Mouse (Mus musculus): ENCODE results near the gene Ccdc15. TPM values are rescaled to one million over a fixed set of nuclear protein-coding genes. Genes with fewer than 3 reads are reported as not detected.
A peak's percentile ranks its signal among the peaks of the same experiment; 100 is the strongest.

The Ccdc15 gene
- polyA plus RNA-seq, 1 experiment from 2014 or later: 7.4 TPM

DNA sequence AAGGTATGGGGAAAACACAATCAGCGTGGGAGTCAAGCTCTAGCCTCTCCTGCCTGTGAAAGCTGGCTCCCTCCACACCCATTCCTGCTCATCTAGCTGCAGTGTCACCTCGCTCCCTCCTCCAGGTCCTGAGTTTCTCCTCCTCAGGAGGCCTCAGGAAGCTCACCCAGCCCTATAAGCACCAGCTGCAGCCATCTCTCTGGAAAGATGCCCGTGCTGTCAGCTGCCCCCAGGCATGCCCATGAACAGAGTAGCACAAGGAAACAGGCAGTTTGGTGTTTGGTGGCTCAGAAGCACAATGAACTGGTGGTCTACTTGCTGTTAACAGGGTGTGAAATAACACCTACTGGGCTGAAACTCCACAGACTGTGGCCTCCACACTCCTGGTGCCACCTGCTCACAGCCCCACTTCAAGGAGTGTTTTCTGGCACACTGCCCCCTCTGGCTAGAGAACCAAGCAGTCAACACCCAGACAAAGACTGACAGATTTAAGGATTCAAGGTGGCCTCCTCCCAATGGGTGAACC is 99.8 kb downstream of the Ccdc15 start:
- Histone ChIP-seq H3K4me1 (replicated peaks) (0 out of 2 replicates have a peak, but pooled peaks cover 6% of the 10 kb centered on the region), H3K9ac (no peak overlapping the region), H3K36me3 (no peaks in the 10 kb centered on the region), H3K4me2 (no peak overlapping the region), H3K9me3 (no peaks in the 10 kb centered on the region), H3K27ac (replicated peaks) (no peak overlapping the region), H3K27me3 (0 out of 2 replicates have a peak, but pooled peaks cover 2% of the 10 kb centered on the region), H3K4me3 (no peak overlapping the region)
- ATAC-seq (ENCODE audit: low FRiP score, low read depth): peak; percentile 61
- WGBS: 66% methylated on average over 3 of the region's 3 CpGs

DNA sequence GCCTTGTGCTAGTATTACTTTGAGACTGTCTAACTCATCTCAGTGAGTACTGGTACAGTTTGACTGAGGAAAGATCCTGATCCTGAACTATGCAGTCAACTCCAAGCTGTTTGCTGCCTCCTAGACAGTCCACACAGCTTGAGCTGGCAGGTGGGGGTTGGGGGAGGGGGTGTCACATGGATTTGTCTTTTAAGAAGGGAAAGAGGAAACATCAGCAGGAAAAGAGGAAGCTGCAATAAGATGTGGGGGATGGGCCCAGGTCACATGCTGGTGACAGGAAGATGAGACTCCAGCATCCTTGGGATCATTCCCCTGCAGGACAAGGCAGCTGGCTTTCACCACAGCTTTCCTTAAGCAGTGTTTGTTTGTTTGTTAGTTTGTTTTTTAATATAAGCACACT is 100.8 kb downstream of the Ccdc15 start:
- H3K4me1 ChIP-seq (replicated peaks): 0 out of 2 replicates have a peak, but pooled peaks cover 6% of the 10 kb centered on the region
- no peak overlapping the region for H3K4me3 ChIP-seq
- no peak overlapping the region for H3K27ac ChIP-seq (replicated peaks)
- no peak overlapping the region for H3K4me2 ChIP-seq
- no peaks in the 10 kb centered on the region for H3K36me3 ChIP-seq
- ATAC-seq (ENCODE audit: low FRiP score, low read depth): no peak
- no peaks in the 10 kb centered on the region for H3K27me3 ChIP-seq
- H3K9me3 ChIP-seq: no peaks in the 10 kb centered on the region
- H3K9ac ChIP-seq: no peak overlapping the region

DNA sequence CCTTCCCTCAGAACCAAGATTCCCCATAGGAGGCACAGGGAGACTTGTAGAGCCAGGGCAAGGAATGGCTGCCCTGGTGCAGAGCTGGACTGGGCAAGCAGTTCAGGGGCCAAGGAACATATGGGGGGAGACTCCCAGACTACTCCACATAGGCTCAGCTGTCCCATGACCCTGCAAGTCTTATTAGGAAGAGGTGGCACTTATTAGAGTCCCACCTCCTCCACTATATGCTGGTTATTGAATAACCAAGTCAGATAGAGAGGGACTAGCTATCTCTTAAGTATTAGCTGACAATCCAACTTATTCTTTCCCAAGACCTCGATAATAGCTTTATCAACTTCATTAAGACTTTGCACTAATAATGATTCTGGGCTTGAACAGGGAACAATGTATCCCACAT is 102.4 kb downstream of the Ccdc15 start:
- Histone ChIP-seq H3K27me3 (no peaks in the 10 kb centered on the region), H3K9ac (no peak overlapping the region), H3K4me3 (no peak overlapping the region), H3K4me2 (no peak overlapping the region), H3K27ac (replicated peaks) (no peak overlapping the region), H3K36me3 (no peaks in the 10 kb centered on the region), H3K4me1 (replicated peaks) (0 out of 2 replicates have a peak, but pooled peaks cover 6% of the 10 kb centered on the region), H3K9me3 (no peaks in the 10 kb centered on the region)
- ATAC-seq (ENCODE audit: low FRiP score, low read depth): no peak
- 97% methylated on average over 1 of the region's 1 CpGs for WGBS

DNA sequence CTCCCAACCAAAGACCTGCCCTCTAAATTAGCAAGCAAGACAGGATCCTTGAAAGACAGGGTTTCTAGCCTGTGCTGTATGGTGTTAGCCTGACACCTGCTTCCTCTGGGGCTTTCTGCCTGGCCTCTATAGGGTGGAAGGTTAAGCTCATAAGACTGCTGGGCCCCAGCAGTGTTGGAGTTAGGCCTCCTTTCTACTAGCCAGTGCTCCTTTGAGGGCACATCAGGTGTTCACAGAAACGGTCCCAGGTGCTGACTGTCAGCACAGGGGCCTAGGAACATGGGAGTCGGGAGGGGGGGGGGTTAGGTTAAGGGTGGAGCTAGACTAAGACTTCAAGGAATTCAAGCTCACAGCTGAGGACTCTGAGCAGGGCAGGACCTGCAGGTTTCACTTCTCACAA is 102.8 kb downstream of the Ccdc15 start:
- 79% methylated on average over 2 of the region's 2 CpGs for WGBS
- no peaks in the 10 kb centered on the region for H3K9me3 ChIP-seq
- H3K27me3 ChIP-seq: no peaks in the 10 kb centered on the region
- no peak overlapping the region for H3K4me2 ChIP-seq
- no peak overlapping the region for H3K4me3 ChIP-seq
- H3K9ac ChIP-seq: no peak overlapping the region
- H3K36me3 ChIP-seq: no peaks in the 10 kb centered on the region
- 0 out of 2 replicates have a peak, but pooled peaks cover 6% of the 10 kb centered on the region for H3K4me1 ChIP-seq (replicated peaks)
- ATAC-seq (ENCODE audit: low FRiP score, low read depth): no peak
- no peak overlapping the region for H3K27ac ChIP-seq (replicated peaks)

DNA sequence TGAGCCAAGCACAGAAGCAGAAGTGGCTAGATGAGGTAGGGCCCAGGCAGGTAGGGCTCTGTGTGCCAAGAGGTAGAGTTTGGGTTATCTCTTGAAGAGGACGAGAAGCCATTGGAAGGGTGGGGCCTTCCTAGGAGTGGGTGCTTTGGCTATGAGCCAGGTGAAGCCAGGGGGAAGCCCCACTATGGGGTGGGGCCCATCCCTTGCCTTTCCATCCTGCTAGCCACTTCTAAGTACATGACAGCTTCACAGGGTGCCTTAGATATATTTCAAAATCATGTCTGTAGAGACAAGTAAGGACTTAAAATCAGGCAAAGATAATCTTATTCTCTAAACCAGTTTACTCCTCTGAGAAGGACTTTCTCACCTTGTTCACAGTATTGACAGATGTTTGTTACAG is 103.6 kb downstream of the Ccdc15 start:
- Histone ChIP-seq H3K4me3 (no peak overlapping the region), H3K9ac (no peak overlapping the region)

DNA sequence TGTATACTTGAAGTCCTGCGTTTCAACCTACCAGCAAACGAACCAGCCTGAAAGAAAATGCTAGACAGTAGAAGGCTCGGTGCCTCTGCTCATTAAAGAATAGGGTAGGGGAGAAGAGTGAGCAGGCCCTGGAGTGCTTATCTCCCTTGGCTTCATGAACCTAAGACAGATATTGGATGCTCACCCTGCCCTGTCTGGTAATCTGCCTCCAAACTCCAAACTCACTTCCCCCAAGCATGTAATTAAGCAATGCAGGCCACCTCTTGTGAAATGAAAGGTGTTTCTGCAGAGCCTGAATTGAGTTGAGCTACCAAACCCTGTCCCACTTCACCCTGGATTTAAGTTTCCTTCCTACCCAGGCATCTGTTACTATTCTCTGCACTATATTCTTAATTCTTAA is 105.5 kb downstream of the Ccdc15 start:
- Histone ChIP-seq H3K27ac (replicated peaks) (no peak overlapping the region), H3K36me3 (no peaks in the 10 kb centered on the region), H3K9me3 (no peaks in the 10 kb centered on the region), H3K4me3 (no peak overlapping the region), H3K9ac (no peak overlapping the region), H3K27me3 (no peaks in the 10 kb centered on the region), H3K4me2 (no peak overlapping the region), H3K4me1 (replicated peaks) (no peaks in the 10 kb centered on the region)
- no peak for ATAC-seq (ENCODE audit: low FRiP score, low read depth)
- 86% methylated on average over 3 of the region's 3 CpGs for WGBS

More for the DNA sequence above, 103.6 kb downstream of the Ccdc15 start:
- ATAC-seq (ENCODE audit: low FRiP score, low read depth): no peak
- Histone ChIP-seq H3K36me3 (no peaks in the 10 kb centered on the region), H3K27ac (replicated peaks) (no peak overlapping the region), H3K4me2 (no peak overlapping the region), H3K4me1 (replicated peaks) (0 out of 2 replicates have a peak, but pooled peaks cover 6% of the 10 kb centered on the region), H3K9me3 (no peaks in the 10 kb centered on the region), H3K27me3 (no peaks in the 10 kb centered on the region)
- 86% methylated on average over 1 of the region's 1 CpGs for WGBS

DNA sequence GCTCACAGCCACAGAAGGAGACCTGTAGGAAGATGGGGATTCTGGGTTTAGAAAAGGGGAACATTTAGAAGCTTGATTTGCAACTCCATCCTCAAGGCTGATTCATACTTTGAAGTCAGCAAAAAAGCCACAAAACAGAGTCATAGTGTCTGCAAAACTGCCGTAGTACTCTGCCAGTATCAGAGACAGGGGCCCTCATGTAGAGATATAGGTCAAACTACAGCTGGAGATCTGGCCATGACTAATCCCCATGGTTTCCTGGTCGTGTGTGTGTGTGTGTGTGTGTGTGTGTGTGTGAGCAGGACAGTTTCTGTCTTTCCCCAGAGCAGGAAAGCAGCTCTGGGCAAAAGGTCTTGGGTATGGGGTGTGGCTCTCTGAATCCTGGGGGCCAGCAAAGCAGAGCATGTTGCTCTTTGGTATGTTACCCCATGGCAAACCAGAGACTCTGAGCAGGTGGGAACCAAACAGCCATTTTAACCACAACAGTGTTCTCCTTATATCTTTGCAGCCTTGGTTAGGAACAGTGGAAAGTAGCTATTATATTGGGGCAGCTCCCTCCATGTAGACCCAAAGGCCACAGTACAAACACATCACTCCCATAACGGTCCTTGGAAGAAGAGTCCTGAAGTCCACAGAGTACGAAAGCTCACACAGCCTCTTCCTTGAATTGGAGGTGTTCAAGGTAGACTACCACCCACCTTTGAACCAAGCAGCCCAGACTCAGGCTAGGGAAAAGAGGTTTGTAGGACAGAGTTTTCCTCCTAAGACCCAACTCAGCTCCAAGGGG is 112.1 kb downstream of the Ccdc15 start:
- WGBS: 73% methylated on average over 4 of the region's 4 CpGs
- no peaks in the 10 kb centered on the region for H3K4me1 ChIP-seq (replicated peaks)

DNA sequence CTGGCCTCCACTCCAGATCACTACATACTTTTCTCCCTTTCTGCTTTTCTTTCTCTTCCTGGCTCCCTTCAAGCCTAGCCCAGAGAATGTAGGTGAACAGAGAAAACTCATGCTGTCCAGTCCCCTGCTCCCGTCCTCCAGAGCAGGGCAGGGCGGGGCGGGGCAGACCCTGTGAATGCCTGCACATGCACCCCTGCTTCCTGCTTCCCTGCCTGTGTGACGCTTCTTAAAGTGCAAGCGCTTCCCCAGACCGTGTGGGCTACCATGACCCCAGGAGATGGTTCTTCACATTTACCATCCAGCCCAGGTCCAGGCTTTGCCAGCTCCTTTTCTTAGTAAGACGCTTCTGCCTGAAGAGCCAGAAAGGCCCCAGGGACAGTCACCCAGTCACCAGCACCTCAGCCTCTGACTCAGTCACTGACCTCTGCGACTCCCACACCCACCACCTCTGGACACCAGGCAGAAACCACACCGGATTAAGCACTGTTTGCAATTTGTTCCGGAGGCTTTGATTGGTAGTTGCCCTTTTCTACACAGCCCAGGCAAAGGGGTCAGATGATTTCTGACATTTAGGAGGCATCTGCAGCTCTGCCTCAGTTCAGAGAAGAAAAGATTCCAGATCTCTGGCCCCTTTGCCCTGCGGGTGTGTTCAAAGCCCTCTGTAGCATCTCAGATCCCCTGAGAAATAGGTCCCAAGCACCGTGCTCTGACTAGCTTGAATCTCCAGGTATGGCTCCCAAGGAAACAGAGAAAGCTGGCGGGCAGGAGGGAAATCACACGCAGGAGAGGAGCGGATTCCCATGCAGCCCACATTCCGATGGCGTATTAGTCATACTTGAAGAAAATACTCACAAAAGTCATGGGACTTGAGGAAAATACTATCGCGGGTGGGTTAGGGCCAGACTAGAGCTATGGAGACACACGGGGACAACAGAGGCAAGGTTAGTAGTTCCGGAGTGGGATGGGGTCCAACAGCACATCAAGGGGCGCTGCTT is 115.7 kb downstream of the Ccdc15 start:
- H3K27me3 ChIP-seq: no peaks in the 10 kb centered on the region
- H3K36me3 ChIP-seq: no peaks in the 10 kb centered on the region
- H3K4me2 ChIP-seq: no peak overlapping the region
- no peaks in the 10 kb centered on the region for H3K9me3 ChIP-seq
- 66% methylated on average over 22 of the region's 22 CpGs for WGBS
- no peak overlapping the region for H3K27ac ChIP-seq (replicated peaks)
- no peak overlapping the region for H3K9ac ChIP-seq
- no peak for ATAC-seq (ENCODE audit: low FRiP score, low read depth)
- H3K4me1 ChIP-seq (replicated peaks): peaks cover 11% of the 10 kb centered on the region
- no peak overlapping the region for H3K4me3 ChIP-seq

More for the DNA sequence above, 112.1 kb downstream of the Ccdc15 start:
- H3K9ac ChIP-seq: no peak overlapping the region
- no peaks in the 10 kb centered on the region for H3K27me3 ChIP-seq
- H3K4me3 ChIP-seq: no peak overlapping the region
- H3K4me2 ChIP-seq: no peak overlapping the region
- H3K9me3 ChIP-seq: no peaks in the 10 kb centered on the region
- no peak for ATAC-seq (ENCODE audit: low FRiP score, low read depth)
- H3K36me3 ChIP-seq: no peaks in the 10 kb centered on the region
- no peak overlapping the region for H3K27ac ChIP-seq (replicated peaks)

DNA sequence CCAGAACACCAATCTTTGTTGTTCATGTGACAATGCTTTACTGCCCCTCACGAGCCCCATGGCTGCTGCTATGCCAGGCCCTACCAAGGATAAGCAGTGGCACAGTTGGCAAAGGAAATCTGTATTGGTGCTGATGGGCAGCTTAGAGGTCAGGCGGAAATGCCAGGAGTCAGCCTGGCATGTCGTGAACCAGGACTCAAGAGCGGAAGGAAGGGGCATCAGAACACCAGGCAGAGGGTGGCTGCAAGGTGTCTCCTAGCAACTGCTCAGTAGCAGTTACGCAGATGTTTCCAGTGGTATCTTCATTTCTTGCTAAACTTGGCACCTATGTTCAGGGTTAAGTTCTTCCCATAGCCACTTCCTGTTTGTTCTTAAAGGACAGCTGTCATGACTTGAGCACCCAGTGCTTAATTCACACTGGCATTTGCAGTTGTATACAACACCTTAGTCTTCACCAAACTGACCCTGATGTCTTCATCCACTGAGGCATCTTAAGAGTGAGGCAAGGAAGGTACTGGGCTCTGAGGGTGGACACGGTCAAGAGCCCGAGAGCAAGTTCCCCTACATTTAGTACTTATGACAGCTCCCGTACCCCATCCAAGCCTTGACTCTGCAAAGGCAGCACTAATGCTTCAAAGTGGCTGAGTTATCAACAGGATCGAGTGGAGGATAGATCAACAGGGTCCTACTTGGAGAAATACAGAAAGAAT is 117.6 kb downstream of the Ccdc15 start:
- ATAC-seq (ENCODE audit: low FRiP score, low read depth): no peak
- Histone ChIP-seq H3K4me1 (replicated peaks) (peaks cover 11% of the 10 kb centered on the region), H3K27me3 (no peaks in the 10 kb centered on the region), H3K9ac (no peak overlapping the region), H3K9me3 (no peaks in the 10 kb centered on the region), H3K36me3 (no peaks in the 10 kb centered on the region), H3K4me2 (no peak overlapping the region), H3K27ac (replicated peaks) (no peak overlapping the region), H3K4me3 (no peak overlapping the region)
- 95% methylated on average over 9 of the region's 9 CpGs for WGBS

DNA sequence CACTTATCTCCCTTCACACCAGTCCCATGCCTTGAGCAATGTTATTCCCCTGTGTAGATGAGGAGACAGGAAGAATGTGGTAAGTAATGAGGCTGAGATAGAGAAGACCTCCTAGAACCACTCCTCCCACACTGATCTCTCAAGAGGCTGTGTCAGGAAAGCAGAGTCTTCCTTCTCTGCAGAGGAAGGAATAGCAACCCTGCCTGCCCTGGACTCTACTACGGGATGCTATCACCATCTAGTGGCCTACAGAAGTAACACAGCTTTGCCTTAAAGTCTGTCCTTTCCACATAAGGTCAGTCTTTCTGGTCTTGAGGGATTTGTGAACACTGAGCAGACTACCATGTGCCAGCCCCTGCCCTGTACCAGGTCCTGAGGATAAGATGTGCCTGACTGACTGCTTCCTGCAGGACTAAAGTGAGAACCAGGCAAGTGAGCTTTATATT is 118.3 kb downstream of the Ccdc15 start:
- ATAC-seq (ENCODE audit: low FRiP score, low read depth): peak; percentile 87
- peaks cover 11% of the 10 kb centered on the region for H3K4me1 ChIP-seq (replicated peaks)
- WGBS: 0% methylated on average over 1 of the region's 1 CpGs
- H3K9me3 ChIP-seq: no peaks in the 10 kb centered on the region
- H3K4me3 ChIP-seq: no peak overlapping the region
- H3K9ac ChIP-seq: no peak overlapping the region
- H3K4me2 ChIP-seq: no peak overlapping the region
- no peaks in the 10 kb centered on the region for H3K36me3 ChIP-seq
- H3K27ac ChIP-seq (replicated peaks): no peak overlapping the region; the same call in 1 of the 2 replicates
- no peaks in the 10 kb centered on the region for H3K27me3 ChIP-seq
